Mouse (Mus musculus) heart, postnatal 36 days (tissue): ENCODE results near the gene Haghl. TPM values are rescaled to one million over a fixed set of nuclear protein-coding genes. Genes with fewer than 3 reads are reported as not detected.

Experiments used
- DNase-seq, 2 experiments: peaks; one replicate each; pipeline ENCODE4 v3.0.0; 2021 to 2022
- intact Hi-C: fragments of 180-260 bp; cut with DNase I; formaldehyde crosslinking; loops from one replicate; pipeline ENCODE4 v1.15.1; 2025
- total RNA-seq, 2 experiments: library from RNA; stranded (reverse); gene quantifications; 2 replicates each; pipeline ENCODE4 v1.2.3; 2021

The Haghl gene
- total RNA-seq, 2 experiments from 2014 or later: 10.7 to 11.4 TPM

DNA sequence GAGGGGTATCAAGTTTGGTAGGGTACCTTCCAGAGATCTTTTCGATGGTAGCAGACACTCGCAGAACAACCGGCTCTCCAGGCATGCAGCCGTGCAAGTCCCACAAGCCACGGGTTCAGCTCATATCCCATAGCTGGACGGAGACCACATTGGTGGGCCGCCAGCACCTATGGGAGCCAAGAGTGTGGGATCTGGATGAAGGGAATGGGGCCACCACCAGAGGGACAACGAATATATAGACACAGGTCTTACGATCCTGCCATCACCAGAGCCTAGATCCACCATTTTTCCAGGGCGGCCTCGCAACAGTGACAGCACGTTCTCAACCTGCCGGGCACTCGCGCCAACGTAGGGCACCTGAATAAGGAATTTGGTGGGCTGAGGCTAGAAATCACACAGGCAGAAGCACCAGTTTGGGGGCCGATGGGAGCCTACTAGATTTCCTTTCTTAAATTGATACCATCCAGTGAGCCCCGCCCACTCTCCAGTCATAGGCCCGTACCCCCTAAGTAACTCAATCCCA is 5.9 kb upstream of the Haghl start:
- no peak for DNase-seq
- intact Hi-C loops: no loop called here

DNA sequence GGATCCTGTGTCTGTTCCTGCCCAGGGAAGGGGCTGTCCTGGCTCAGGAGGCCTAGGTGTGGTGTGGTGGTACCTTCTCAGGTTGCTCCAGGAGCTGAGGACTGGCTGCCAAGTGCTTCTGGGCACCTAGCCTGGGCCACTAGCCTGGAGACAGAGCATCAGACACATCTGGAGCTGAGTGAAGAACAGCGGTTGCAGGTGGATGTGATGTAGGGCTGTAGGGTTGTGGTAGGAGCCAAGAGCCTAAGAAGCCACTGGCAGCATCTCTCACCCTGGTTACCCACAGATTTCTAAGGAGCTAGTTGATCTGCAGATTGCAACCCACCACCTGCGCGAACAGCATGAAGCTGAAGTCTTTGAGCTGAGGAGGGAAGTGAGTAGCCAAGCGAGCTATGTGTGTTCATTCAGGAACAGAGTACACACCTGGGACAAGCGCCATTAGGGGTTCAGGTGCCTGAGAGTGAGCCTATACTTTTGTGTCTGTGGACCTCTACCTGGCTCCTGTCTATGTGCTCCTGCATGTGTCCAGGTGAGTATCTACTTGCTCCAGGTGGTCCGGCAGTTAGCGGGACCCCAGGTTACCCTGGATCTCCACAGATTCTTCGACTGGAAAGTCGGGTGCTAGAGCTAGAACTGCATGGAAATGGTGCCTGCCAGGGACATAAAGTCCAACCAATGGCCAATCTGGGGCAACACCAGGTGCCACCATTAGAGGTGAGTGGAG is 1.5 kb upstream of the Haghl start:
- no peak for DNase-seq
- intact Hi-C loops: no loop called here

DNA sequence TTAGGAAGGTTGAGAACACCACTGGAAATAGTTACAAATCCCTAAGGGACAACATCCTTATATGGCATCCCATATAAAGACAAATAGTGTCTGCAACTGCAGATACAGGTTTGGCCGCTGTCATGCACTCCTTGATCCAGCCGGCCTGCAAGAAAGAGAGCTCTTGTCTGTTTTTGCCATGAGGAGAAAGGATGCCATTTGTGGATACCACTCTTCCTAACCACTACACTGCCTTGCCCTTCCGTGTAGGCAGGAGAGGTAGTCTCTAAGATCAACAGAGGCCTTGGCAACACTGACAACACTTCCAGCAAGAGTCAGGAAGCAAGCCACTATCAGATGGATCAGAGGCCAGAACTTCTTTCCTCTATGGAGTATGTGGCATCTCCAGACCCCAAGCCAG is 807 bp upstream of the Haghl start, which contains the start of gene Ccdc78:
Gene Ccdc78, plus strand, starts transcription at position 301 of the 400 bp plus-strand sequence.
- intact Hi-C loops: no loop called here
- no peak for DNase-seq

DNA sequence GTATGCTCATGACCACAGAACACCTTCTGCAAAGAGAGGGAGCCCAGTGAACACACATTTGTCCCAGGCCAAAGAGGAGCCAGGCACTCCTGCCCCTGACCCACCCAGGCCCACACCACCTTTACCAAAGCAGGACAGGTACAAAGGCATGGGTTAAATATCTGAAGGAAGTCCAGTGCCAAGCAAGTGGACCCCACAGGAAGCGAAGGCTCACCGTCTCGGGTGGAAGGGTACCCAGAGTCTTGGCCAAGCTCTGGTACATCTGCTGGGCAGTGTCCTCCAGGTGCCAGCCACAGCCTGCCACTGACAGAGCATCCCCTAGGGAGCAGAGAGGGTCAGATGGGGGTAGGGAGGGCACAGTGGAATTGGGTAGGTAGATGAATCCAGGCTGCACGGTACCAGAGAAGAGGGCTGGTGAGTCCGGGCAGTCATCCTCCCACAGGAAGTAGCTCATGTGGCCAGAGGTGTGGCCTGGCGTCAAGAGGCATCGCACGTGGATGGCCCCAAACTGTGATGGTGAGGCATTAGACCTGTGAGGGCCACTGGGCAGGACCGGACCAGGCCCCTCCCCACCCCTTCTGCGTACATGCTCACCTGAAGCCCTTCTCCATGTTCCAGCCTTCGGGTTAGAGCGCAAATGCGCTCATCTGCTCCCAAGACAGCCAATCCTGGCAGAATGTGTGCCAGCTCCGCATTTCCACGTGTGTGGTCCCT is 1.5 kb downstream of the Haghl start:
- intact Hi-C loops: no loop called here
- no peak for DNase-seq

DNA sequence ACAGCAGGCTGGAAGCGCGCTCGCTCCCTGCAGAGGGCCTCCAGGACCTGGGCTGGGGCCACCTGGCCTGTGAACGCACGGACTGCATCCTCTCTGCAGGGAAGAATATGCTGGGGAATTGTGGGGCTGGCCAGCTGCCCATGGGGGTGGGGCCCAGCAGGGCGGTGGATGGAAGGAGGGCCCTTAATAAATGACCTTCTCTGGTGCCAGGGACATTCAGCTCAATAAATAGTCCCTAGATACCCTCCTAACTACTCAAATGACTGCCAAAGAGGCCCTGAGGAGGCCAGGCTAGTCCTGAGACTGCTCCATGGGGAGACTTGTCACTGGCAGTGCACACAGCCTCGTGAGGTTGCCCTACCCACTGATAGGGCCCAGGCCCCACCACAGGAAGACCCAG is 2.4 kb downstream of the Haghl start:
- intact Hi-C loops: no loop called here
- DNase-seq: peak in 1 of 2 experiments; percentile 41

DNA sequence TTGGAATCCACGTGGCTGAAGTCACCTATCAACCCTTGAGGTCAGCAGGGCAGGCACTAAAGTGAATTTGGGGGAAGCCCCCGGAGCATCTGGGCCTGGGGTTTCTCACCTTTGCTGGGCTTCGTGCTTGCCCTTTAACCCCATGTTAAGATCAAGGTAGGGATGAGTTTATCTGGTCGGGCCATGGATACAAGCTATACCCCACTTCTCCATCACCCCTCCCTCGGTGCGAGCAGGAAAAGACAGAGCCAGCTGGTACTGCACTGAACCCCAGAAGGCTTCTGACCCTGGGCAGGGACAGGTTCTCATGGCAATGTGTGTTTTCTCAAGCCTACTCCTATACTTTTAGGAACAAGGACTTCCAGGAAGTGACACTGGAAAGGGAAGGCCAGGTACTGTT is 4.1 kb downstream of the Haghl start:
- DNase-seq: no peak
- intact Hi-C loops: no loop called here

DNA sequence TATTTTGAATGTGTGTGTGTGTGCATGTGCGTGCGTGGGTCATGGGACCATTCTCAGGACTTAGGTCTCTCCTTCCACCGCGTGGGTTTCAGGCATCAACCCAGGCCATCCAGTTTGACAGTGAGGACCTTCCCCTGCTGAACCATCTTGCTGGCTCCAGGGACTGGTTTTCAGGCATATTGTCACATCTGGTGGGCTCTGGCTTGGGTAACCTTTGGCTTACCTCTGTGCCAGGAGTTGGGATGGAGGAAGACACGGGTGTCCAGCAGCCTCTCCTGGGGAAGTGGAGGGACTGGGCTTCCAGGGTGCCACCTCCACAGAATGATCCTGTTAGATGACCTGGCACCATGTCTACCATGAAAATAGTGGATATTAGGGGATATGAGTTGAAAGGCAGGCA is 7.5 kb downstream of the Haghl start:
- intact Hi-C loops: no loop called here
- DNase-seq: no peak

DNA sequence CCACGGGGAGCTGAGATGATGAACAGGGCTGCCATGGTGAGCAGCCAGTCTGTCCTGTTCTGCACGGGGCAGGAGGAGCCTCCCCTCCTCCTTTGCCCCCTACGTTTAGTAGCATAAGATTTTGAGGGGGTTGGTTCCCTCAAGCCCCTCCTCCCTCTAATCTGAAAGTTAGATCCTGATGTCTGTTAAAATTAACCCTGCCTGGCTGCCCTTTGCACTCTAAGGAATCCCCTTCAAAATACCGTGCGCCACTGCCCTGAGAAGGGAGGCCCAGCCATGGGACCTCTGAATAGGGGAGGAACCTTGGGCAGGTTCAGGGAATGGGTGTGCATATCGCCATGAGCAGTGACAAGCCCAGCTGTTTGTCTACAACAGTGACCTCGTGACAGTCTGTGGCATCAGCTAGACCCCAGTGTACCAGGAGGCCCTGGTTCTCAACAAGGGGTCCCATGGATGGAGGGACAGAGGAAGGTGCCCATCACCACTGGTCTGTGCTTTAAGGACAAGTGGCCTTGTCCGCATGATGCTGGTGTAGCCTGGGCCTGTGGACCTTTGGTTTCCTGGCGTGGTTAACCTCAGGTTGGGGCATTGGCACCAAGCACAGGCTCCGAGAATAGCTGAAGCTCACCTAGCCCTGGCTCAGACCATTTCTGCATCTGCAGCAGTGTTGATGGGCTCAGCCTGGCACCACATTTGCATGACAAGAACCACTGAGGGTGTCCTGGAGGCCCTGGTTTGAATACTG is 10.0 kb downstream of the Haghl start:
- DNase-seq: no peak
- intact Hi-C loops: loop anchor here (2.0 kb wide), 1 partner anchor 17 kb away; the partner anchor contains the start of gene Fam173a

DNA sequence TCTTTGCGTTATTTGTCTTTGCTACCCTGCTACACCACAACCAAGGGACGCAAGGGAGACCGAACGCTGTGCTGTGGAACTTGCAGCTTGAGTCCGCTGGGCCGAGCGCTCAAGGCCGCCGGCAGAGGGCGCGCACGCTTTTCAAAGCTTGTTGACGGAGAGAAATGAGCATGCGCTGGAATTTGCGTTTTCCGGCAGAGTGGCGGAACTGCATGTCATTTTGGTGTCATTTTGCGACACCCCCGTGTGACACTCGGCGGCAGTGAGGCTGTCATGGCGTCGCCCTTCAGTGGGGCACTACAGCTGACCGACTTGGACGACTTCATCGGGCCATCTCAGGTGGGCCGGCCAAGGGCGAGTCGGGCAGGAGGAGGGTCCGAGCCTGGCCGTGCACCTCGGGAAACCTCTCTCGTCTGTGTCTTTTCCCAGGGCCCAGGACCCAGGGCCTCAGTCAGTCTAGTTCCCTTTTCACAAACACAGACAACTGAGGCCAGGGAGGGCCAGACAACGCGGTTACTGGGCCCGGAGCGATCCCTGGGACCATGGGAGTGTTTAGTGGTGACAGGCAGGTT is 11.8 kb downstream of the Haghl start, which contains the start of gene Narfl:
Gene Narfl, plus strand, starts transcription at position 228 of the 572 bp plus-strand sequence.
- intact Hi-C loops: loop anchor here (1.0 to 2.0 kb wide), 3 partner anchors 19 to 28 kb away; partner anchors contain the start of gene Fam173a
- DNase-seq: peak; percentile 98 to 99

DNA sequence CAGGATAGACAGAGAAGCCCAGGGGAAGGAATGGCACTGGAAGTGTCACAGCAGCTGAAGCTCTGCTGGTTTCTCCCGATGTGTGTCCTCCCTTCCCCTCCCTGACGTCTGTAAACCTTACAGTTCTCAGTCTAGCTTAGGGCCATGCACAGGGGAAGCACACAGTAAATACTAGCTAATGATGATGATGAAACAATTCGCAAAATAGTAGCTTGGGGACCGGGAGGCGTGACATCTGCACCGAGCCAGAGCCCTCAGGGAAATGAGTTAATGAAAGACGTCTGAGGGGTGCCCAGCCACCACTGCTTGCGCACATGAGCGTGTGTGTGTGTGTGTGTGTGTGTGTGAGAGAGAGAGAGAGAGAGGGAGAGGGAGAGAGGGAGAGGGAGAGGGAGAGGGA is 16.1 kb downstream of the Haghl start:
- no peak for DNase-seq
- intact Hi-C loops: no loop called here

DNA sequence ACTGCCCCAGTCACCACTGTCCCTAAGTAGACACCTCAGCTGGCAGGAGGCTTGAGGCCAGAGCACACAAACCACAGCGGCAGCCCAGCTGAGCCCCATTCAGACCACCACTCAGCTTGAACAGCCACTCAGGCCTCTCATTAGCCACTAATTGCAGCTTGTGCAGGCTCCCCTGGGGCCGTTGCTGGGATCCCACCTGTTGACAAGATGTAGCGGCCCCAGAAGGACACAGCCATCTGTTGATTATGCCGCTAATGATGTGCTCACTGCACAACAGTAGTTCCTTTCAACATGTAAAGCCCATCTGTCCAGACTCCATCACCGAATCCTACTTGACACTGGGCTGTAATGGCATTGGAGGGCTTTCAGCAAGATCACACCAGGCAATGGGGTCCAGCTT is 19.6 kb downstream of the Haghl start:
- DNase-seq: no peak
- intact Hi-C loops: no loop called here

DNA sequence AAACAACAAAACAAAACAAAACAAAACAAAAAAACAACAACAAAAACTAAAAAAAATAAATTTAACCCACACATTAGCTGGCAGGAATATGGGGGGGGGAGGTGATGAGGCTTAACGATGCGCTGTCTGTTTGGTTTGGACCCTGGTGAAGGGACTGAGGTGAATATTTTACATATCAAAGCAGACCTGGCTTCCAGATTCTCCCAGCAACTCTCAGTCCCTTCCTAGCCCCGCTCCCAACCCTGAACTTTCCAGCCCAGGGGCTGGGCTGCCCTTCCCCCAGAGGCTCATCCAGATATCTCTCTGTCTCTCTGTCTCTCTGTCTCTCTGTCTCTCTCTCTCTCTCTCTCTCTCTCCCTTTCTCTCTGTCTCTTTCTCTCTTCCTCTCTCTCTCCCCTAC is 22.9 kb downstream of the Haghl start:
- intact Hi-C loops: no loop called here
- DNase-seq: no peak

DNA sequence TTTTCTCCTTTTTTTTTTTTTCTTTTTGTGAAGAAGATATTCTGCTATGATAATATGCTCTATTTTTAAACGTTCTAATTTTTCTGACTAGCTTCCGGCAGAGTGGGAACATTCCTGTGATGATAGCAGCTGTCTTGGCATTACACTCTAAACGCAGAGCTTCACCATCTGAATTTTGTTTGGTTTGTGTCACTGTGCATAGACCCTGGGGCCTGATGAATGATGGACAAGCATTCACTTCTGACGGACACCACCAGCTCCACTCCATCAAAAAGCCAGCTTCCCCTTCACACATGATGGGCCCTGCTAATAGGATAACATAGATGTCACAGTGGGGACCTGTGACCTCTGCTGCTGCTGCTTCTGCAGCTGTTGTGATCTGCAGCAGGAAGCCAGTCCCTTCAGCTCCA is 23.9 kb downstream of the Haghl start:
- no peak for DNase-seq
- intact Hi-C loops: no loop called here

DNA sequence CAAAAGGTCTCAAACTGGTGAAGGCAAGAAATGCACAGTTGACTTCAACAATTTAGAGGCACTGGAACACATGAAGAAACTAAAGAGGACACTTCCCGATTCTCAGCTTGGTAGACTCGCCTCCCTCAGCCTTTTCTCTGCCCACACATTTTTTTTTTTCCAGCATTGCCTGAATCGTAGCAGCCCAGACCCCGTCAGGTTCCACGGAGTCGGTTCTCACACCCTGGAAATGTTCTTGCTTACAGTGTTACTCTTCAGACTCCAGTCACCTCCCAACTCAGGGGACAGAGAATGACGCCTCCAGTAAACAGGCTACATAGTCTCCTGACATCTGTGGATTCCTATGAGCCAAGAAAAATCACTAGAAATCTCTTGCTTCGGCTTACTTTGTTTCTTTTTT is 25.3 kb downstream of the Haghl start:
- intact Hi-C loops: no loop called here
- DNase-seq: no peak

DNA sequence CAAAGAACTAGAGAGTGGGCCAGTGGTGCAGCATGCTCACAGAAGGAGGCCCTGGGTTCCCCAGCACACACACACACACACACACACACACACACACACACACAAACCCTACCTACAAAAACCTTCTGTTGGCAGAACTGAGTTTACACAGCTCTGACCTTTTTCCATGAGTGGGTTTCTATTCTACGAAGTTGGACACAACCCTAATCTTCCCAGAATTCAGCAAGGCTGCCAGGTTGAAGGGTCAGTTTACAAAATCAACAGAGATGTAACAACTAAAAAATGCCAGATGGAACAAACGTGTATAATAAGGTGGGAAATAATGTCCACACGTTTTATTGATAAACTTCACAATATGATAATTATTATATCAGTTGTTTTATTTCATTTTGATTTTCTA is 27.8 kb downstream of the Haghl start:
- intact Hi-C loops: no loop called here
- DNase-seq: no peak

DNA sequence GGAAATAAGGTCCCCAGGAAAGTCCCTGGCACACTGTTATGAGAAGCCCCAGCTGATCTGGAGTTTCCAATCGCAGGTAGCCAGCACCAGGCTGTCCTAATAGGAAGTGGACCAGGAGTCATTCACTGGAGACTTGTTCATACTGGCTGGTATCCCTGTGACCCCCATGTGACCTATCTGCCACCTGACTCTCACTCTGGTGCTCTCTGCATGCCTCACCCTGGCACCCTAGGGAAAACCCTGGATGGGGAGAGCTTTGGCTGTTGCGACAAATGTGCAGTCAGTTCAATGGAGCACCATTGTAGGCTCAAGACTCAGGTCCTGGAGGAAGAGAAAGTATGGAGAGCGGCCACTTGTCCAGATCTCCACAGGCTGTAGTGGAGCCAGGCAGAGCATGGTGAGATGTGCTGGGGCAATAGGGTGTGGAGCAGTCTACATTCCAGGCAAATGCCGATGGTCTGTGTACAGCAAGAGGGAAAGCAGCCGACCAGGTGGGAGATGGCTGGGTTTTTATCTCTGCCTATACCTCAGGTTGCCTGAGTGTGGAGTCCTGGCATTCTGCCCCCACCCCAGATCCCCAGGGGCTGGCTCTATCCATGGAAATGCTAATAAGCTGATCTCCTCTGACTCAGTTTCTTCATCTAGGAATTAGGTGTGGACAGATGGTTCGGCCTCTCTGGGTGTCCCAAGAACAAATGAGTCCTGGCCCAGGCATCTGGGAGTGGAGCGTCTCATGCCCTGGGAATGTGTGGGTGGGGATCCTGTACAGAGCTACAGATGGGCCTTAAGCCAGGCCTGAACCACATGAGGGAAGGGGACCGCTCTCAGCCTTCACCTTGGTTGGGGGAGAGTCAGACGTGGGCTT is 28.9 kb downstream of the Haghl start:
- intact Hi-C loops: no loop called here
- no peak for DNase-seq

DNA sequence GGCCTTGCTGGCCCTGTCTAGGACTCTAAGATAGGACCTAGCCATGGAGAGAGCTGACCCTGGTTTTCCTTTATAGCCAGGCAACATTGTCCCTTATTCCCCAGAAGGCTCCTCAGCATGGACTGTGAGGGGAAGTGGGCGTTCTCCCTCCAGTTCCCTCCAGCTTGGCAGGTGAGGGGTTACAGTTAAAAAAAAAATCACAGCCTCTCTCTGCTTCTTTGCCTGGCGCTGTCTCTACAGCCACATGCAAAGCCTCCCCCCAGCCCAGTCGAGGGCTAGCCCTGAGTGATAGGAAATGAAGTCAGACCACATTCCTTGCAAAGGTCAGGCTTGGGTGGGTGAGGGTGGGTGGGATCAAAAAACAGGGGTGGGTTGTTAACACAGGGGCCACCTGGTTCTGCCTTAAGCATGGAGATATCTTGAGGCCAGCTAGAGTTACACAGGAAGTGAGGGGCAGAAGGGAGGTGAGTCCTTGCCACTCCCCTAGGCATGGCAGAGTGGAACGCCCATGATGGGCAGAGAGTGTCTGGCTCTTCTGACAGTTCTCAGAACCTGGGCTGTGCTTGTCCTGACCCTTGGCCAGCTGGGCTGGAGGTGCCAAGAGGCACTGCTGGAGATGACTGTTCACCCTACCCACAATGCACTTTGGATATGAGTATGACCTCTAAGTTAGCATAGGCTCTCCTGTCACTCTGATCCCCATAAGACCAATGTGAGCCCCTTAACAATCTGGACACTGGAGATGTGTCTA is 29.7 kb downstream of the Haghl start:
- intact Hi-C loops: no loop called here
- DNase-seq: no peak

DNA sequence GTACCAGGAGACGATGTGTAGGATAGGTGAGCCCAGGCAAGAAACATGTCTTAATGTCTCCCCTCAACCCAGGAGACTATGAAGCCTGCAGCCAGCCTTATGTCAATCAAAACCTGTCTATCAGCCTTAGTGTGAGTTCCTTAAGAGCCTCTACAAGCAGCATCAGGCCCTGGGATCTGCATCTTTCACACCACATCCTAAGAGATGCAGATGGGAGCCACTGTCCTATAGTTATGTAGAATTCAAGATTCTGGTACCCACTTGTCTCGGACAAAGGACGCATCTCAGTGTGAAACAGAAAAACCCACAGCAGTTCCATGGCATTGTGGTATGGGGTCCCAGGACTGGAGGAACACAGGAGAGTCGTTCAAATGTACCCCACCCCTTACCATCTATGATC is 30.4 kb downstream of the Haghl start:
- no peak for DNase-seq
- intact Hi-C loops: no loop called here

DNA sequence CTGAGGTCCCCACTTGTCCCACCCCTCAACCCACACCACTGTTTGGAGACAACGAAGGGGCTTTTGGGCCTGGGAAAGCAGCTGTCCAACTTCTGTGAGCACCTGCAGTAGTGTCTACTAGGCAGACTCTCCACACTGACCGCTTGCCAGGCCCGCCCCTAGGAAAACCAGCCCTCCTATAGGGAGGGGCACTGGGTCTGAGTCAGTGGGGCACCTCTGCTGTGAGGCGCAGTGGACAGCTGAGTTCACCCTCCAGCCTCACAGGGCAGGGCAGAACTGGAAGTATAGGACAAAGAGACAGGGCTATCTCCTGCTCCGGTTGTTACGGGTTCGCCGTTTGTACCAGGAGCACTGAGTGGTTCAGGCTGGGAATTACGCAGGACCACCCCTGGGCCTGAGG is 31.2 kb downstream of the Haghl start, which contains the start of gene Msln:
Gene Msln, minus strand, starts transcription at position 138 of the 400 bp plus-strand sequence.
- intact Hi-C loops: no loop called here
- no peak for DNase-seq
